Mouse (Mus musculus) bone marrow macrophage, adult 2 months (primary cell): ENCODE measurements at regions not wholly inside any gene's neighbourhood (a gene's known extent, or its start where the extent isn't known, plus 50 kb on each side); places are given as distances from the start of the nearest gene placed in this dataset.

Experiments
- CTCF ChIP-seq: IDR thresholded peaks from 2 replicates; pipeline ENCODE4 v1.5.1; 2012; ENCODE audit warnings: low read depth, mild to moderate bottlenecking, low read length, moderate library complexity
- POLR2A ChIP-seq: IDR thresholded peaks from 2 replicates; pipeline ENCODE4 v1.6.1; 2012; ENCODE audit warnings: mild to moderate bottlenecking, low read depth, low read length, borderline replicate concordance

GRCm38 (mm10) chr15:85665181-85665821 lies 69.5 kb upstream of the Ppara start:
- no peak for TF ChIP-seq CTCF
- no peak for TF ChIP-seq POLR2A
